Mouse (Mus musculus) lung, adult 2 months (tissue): ENCODE measurements around the gene Tnfrsf22. TPM values are rescaled to one million over a fixed set of nuclear protein-coding genes. Genes with fewer than 3 reads are reported as not detected.
A peak's percentile ranks its signal among the peaks of the same experiment; 100 is the strongest.

Experiments
- DNase-seq: peaks from one replicate; pipeline ENCODE4 v3.0.0; 2022
- H3K4me1 ChIP-seq: fragments of 200-500 bp; 2 replicates; pipeline ENCODE4 v1.6.1; 2011; ENCODE audit warnings: low read length; ENCODE audit not compliant: control insufficient read depth, insufficient read depth
- H3K4me3 ChIP-seq: fragments of 200-500 bp; replicated peaks from 2 replicates; pipeline ENCODE3; 2011; ENCODE audit warnings: low read depth, mild to moderate bottlenecking, control low read depth, low read length; ENCODE audit errors: extremely low read depth
- CTCF ChIP-seq: fragments of 200-500 bp; IDR thresholded peaks from 2 replicates; pipeline ENCODE4 v1.5.1; 2011; ENCODE audit warnings: mild to moderate bottlenecking, low read length, control low read depth; ENCODE audit not compliant: insufficient read depth
- POLR2A ChIP-seq: fragments of 200-500 bp; IDR thresholded peaks from 2 replicates; pipeline ENCODE4 v1.6.1; 2011; ENCODE audit warnings: low read depth, mild to moderate bottlenecking, control low read depth, low read length, borderline replicate concordance; ENCODE audit errors: extremely low read depth
- WGBS: fragments of 180-500 bp; shearing (Covaris S2); methylation state at CpG from one replicate; pipeline ENCODE4 v1.1.7; 2018; 5-methylcytosine and 5-hydroxymethylcytosine counted together
- polyA plus RNA-seq: library from polyadenylated mRNA; depleted of rRNA; stranded (reverse); fragments of >200 nt; gene quantifications from 2 replicates; pipeline ENCODE4 v1.2.3, GENCODE M21; 2012

Tnfrsf22 gene
- polyA plus RNA-seq, 1 experiment = 6.5 TPM

GRCm38 (mm10) chr7:143614404-143615135, 34.9 kb downstream of the Tnfrsf22 start:
- 19% methylated on average over 9 of the region's 9 CpGs for WGBS
- 0 out of 2 replicates have a peak, but pooled peaks cover 3% of the 10 kb centered on the region for H3K4me1 ChIP-seq

DNA sequence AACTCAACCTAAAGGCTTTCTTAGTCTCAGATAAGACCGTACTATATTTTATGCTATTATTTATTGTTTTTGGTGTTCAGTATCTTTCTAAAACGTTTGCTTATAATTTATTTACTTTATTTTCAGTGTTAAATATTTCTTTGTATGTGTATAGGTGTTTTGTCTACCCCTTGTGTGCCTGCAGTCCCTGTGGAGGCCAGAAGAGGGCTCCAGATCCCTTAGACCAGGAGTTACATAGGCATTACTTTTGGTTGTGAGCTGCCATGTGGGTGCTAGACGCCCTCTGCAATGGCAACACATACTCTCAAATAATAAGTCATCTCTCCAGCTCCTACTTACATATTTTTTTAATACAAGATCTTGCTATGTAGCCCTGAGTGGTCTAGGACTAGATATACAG, 37.2 kb downstream of the Tnfrsf22 start:
- TF ChIP-seq CTCF = peak; percentile 45; the same call in 1 of the 2 replicates
- no peak for TF ChIP-seq POLR2A
- DNase-seq = no peak
- Histone ChIP-seq H3K4me3 (no peak overlapping the region), H3K4me1 (peaks cover 3% of the 10 kb centered on the region; the same call in 1 of the 2 replicates)
- WGBS = 67% methylated on average over 3 of the region's 3 CpGs

More at GRCm38 (mm10) chr7:143614404-143615135, 34.9 kb downstream of the Tnfrsf22 start:
- no peak overlapping the region for H3K4me3 ChIP-seq
- TF ChIP-seq POLR2A (no peak; the same call in 1 of the 2 replicates), CTCF (no peak)
- no peak for DNase-seq

DNA sequence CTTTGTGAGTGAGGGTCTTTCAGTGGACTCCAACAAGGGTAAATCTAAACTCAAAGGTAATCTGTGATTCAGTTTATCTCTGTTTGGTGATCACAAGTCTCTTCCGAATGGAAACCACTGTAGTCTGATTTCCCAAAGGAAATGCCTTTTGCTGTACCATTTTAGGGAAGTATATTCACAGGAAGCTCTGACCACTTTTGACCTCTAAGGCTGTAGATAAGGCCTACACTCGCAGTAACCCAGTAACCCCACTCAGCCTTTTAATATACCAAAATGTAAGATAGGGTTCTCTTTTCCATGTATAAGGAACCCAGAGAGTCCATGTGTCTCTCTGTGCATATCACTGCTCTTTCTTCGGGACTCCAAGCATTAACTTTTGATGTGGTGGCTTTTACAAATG, 44.1 kb downstream of the Tnfrsf22 start:
- DNase-seq = no peak
- Histone ChIP-seq H3K4me3 (no peak overlapping the region), H3K4me1 (no peaks in the 10 kb centered on the region; the same call in 1 of the 2 replicates)
- WGBS = 56% methylated on average over 3 of the region's 3 CpGs
- TF ChIP-seq CTCF = no peak
- no peak for TF ChIP-seq POLR2A

DNA sequence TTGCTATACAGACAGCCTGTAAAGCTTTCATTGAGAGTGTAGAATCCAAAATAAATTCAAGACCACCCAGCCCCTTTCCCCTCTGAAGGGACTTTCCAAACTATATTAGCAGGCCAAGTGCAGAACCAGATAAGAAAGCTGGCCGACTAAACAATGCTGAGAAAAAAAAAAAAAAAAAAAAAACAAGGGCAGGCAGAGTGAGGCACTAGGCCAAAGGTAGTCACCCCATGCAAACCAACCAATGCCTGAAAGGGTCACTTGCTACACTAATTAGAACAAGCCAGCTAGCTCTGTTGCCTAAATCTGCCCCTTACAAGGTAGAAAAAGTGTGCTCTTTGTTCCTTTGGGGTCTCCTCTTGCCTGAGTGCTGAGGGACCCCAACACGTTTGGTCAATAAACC, 44.6 kb downstream of the Tnfrsf22 start:
- WGBS = 52% methylated on average over 2 of the region's 2 CpGs
- Histone ChIP-seq H3K4me3 (no peak overlapping the region), H3K4me1 (no peaks in the 10 kb centered on the region; the same call in 1 of the 2 replicates)
- no peak for TF ChIP-seq CTCF
- no peak for DNase-seq

GRCm38 (mm10) chr7:143601705-143602104, 47.8 kb downstream of the Tnfrsf22 start:
- 75% methylated on average over 2 of the region's 2 CpGs for WGBS
- H3K4me3 ChIP-seq = no peak overlapping the region
- H3K4me1 ChIP-seq = peaks cover 5% of the 10 kb centered on the region; the same call in 1 of the 2 replicates
- no peak for DNase-seq
- TF ChIP-seq POLR2A = no peak
- TF ChIP-seq CTCF = no peak; the same call in 1 of the 2 replicates

DNA sequence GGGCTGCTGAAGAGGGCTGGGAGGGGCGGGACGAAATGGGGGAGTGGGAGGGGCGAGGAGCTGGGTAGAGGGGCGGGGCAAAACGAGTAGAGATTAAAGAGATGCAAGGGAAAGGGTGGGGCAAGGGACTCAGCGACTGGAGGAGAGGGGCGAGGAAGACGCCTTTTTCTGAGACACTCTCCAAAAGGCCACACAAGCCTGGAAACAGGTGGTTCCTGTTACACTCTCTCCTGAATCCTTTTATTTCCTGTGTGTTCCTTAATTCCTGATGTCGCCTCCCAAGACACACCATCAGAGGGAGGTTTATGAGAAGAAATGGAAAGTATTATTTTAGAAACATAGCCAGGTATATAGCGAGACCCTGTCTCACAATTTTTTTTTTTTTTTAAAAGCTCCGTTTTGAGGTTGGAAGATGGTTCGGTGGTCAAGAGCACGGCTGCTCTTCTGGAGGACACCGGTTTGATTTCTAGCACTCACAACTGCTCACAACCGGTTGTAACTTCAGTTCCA, 49.2 kb downstream of the Tnfrsf22 start:
- DNase-seq = no peak
- TF ChIP-seq POLR2A (peak; percentile 63; the same call in 1 of the 2 replicates), CTCF (no peak)
- Histone ChIP-seq H3K4me3 (peak overlapping the region; percentile 97), H3K4me1 (peaks cover 5% of the 10 kb centered on the region; the same call in 1 of the 2 replicates)
- 5% methylated on average over 15 of the region's 15 CpGs for WGBS

GRCm38 (mm10) chr7:143599428-143600230, 49.8 kb downstream of the Tnfrsf22 start, which contains the start of gene Cars:
TSS of gene Cars (minus strand) at chr7:143600090.
- DNase-seq = peak; percentile 95
- peaks cover 5% of the 10 kb centered on the region; the same call in 1 of the 2 replicates for H3K4me1 ChIP-seq
- 1% methylated on average over 35 of the region's 35 CpGs for WGBS

GRCm38 (mm10) chr7:143594865-143595264, 54.6 kb downstream of the Tnfrsf22 start:
- Histone ChIP-seq H3K4me1 (peaks cover 5% of the 10 kb centered on the region; the same call in 1 of the 2 replicates), H3K4me3 (no peak overlapping the region)
- 40% methylated on average over 5 of the region's 5 CpGs for WGBS
- peak; percentile 18 for DNase-seq
- TF ChIP-seq POLR2A = no peak
- TF ChIP-seq CTCF = no peak

More at GRCm38 (mm10) chr7:143599428-143600230, 49.8 kb downstream of the Tnfrsf22 start, which contains the start of gene Cars:
- peak within 1 kb of the TSS; percentile 97 for H3K4me3 ChIP-seq
- TF ChIP-seq CTCF = no peak
- peak; percentile 50; the same call in 1 of the 2 replicates for TF ChIP-seq POLR2A

GRCm38 (mm10) chr7:143592255-143592654, 57.2 kb downstream of the Tnfrsf22 start:
- no peak for DNase-seq
- TF ChIP-seq POLR2A (no peak), CTCF (no peak)
- WGBS = 93% methylated on average over 10 of the region's 10 CpGs
- no peak overlapping the region for H3K4me3 ChIP-seq
- no peaks in the 10 kb centered on the region for H3K4me1 ChIP-seq
